Mouse (Mus musculus): ENCODE data around the gene Zkscan14.
A peak's percentile ranks its signal among the peaks of the same experiment; 100 is the strongest.

DNA sequence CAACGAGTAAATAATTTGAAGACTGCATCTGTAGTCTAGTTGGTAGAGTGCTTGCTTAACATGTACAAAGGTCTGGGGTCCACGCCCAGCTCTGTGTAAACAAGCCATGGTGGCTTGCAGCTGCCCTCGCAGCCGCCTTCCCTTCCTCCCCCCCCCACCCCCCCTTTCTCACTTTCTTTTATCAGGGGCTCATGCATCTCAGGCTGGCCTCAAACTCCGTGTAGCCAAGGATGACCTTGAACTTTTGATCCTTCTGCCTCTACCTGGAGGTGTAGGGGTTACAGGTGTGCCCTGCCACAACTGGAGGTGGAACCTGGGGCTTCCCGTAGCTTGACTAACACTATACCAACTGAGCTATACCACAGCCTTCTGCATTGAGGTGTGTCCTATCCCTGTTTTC, 16.1 kb upstream of the Zkscan14 start:
- no peak for TF ChIP-seq CTCF (IDR thresholded peaks at IDR 0.05; ENCODE audit: low read depth)
- TF ChIP-seq EP300 (IDR thresholded peaks at IDR 0.05; ENCODE audit: low read depth) = 0 out of 2 replicates have a peak, but pooled peaks have one; percentile 8
